Mouse (Mus musculus): ENCODE results near the gene Pcsk6.

Gene Pcsk6

DNA sequence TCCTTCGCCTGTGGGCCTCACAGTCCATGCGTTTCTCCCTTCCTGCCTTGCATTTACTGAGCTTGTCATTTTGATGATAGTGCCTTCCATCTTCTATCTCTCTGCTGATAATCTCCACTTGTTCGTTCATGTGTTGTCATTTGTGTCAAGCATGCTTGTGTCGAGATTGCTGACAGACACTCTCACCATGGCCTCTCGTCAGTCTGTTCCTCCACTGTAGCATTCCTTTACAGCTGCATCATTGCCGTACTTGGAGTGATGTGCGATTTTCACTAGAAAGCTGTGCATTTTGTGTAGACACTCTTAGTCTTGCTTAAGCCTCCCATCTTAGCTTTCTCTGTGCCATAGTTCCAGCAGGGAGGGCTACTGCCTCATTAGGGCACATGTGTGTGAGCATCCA, 79.5 kb downstream of the Pcsk6 start:
- DNase-seq (ENCODE audit: low read depth): no peak

DNA sequence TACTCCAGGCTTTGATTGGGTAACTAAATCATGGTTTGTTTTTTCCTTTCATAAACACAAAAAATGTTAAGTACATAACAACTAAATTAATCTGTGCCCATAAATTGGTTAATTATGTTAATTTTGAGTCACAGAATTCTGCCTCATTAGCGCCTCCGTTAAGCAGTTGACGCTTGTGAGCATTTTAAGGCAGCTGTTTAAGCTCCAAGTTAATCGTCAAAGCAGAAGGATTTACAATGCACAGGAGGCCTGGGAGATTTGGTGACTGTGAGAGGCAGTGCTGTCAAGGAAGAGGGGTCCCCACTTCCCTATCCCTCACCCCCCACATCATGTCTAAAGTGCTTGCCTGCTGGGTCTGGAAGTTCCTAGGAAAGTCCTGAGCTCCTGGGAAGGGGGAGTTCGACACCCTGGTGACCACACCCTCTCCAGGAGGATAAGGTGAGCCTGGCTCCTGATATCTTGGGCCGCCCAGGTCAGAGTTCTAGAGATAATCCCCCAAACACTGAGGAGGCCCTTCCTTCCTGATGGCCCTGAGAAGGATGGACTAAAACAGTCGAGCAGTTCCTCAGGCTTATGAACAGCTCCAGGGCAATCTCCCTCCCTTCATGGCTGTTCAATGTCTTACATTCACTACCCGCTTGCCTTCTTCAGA, 83.9 kb downstream of the Pcsk6 start:
- no peak for DNase-seq (ENCODE audit: low read depth)

GRCm38 (mm10) chr7:65946397-65946796, 84.9 kb downstream of the Pcsk6 start:
- no peak for DNase-seq (ENCODE audit: low read depth)

- DNase-seq (ENCODE audit: low read depth): no peak
These were observed 87.4 kb downstream of the Pcsk6 start for GRCm38 (mm10) chr7:65948891-65949290.

GRCm38 (mm10) chr7:65954583-65954982, 93.0 kb downstream of the Pcsk6 start:
- DNase-seq (ENCODE audit: low read depth): peak; percentile 3

DNA sequence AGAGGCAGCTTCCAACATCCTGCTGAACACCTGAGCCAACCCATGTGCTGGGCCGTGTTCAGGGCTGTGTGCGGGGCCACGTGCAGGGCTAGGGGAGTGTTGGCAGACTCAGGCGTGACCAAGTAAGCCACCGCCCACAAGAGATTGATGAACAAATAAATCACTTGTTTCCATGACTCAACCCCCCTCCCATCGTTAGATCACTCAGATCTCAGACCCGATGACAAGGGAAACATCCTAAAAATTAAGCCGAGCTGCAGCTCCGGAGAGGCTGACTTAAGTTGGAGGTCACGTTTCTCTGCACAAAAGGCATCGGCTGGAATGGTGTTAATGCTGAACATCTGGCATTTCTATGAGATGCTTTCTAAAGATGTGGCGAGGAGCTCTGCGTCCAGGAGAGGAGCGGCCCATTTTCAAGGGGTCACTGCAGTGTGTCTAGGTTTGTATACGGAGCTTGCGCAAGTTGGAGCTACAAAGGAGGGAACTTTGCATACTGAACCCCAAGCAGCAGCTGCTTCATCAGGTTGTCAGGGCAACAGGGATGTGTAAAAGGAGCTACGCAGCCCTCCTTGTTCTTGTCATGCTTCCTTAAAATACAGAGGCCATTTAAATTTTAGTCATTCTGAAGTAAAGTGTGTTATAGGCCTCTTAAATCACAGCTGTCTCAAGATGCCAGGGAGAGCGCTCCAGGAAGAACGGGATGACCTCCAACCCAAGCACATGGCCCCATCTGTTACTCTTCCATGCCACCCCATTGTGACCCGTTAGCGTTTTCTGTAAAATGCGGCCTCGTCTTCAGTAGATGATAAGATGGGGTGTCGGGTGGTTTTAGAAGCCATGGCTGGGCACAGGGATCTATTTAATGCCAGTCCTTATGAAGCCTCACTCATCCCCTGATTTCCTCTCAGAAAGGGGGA, 94.0 kb downstream of the Pcsk6 start:
- no peak for DNase-seq (ENCODE audit: low read depth)

DNA sequence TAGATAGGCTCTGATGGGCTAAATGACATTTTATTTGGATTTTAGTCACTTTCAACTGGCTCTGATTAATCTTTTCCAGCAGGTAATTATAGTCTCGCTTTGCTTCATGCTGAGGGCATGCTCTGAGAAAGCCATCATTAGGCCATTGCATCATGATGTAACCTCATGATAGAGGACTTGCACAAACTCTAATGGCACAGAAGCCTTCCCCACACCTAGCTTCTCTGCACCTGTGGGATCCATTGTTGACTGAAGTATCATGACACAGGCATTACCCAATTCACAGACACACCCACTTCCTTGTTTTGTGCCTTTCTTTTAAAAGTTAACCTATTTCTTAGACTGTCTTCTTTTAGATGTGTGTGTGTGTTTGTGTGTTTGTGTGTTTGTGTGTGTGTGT, 95.7 kb downstream of the Pcsk6 start:
- DNase-seq (ENCODE audit: low read depth): no peak

DNA sequence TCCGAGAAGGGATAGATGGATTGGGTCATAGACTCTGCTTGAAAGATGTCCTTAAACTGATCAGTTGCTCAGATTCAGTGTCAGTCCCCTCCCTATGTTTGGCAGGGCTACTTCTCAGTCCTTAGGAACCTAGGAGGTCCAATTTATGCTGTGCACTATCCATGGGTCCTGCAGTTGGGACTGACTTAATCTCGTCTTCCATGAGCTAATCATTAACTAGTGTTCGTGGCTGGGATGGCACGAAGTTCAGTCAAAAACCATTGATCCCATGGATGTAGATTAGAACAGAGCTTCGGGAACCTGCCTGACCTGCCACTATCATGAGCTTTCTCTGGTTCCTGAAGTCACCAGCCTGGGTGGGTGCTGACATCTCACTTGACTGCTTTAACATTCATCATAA, 96.6 kb downstream of the Pcsk6 start:
- DNase-seq (ENCODE audit: low read depth): no peak

- DNase-seq (ENCODE audit: low read depth): no peak
These were observed 97.8 kb downstream of the Pcsk6 start for GRCm38 (mm10) chr7:65959221-65959924.

DNA sequence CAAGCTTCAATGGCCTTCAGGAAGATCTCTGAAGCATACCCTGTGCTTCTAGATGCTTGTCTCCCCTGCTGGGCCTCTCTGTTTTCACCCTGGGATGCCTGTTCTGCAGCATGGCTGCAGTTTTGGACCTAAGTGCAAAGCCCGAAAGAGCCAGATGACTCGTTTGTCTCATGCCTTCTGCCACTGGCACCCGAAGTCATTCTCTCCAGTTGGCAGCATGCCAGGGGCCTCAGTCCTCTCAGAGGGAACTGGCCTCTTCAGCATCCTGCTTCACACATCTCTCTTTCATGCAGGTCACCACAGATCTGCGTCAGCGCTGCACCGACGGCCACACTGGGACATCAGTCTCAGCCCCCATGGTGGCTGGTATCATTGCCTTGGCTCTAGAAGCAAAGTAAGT, 101.1 kb downstream of the Pcsk6 start:
- no peak for DNase-seq (ENCODE audit: low read depth)

- no peak for DNase-seq (ENCODE audit: low read depth)
These were observed 102.9 kb downstream of the Pcsk6 start for GRCm38 (mm10) chr7:65964398-65964797.

GRCm38 (mm10) chr7:65971301-65971700, 109.8 kb downstream of the Pcsk6 start:
- no peak for DNase-seq (ENCODE audit: low read depth)

DNA sequence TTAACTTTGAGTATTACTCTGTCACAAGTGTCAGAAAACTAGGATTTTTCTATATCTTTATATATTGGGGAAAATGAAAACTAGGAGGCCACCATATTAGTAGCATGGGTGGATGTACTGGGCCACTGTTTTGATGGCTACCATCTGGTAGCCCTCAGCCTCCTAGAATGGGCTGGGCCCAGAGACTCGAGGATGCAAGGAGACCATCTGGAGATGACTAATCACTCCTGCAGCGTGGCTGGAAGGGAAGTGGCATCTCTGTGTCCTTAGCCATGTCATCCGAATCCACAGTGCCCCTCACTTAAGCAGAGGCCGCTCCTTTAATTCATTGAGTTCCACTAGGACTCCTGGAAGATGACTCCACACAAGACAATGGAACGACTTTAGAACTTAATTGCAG, 115.8 kb downstream of the Pcsk6 start:
- no peak for DNase-seq (ENCODE audit: low read depth)

DNA sequence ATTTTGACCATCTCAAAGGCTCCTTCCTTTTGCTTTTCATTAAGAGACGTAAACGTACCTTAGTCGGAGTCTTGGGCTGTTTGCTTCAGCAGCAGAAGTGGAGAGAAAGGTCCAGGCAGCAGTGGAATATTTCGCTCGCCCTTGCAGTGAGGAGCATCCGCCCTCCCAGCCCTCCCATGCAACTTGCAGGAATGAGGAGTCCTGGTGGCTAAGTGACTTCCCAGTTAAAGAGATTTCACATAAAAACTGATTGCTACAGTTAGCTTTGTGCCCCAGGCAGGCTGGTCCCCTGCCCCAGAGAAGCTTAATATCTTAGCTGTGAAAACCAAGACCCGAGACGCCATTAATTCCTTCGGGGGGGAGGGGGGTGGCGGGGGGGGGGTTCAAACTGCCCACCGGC, 116.4 kb downstream of the Pcsk6 start:
- no peak for DNase-seq (ENCODE audit: low read depth)

DNA sequence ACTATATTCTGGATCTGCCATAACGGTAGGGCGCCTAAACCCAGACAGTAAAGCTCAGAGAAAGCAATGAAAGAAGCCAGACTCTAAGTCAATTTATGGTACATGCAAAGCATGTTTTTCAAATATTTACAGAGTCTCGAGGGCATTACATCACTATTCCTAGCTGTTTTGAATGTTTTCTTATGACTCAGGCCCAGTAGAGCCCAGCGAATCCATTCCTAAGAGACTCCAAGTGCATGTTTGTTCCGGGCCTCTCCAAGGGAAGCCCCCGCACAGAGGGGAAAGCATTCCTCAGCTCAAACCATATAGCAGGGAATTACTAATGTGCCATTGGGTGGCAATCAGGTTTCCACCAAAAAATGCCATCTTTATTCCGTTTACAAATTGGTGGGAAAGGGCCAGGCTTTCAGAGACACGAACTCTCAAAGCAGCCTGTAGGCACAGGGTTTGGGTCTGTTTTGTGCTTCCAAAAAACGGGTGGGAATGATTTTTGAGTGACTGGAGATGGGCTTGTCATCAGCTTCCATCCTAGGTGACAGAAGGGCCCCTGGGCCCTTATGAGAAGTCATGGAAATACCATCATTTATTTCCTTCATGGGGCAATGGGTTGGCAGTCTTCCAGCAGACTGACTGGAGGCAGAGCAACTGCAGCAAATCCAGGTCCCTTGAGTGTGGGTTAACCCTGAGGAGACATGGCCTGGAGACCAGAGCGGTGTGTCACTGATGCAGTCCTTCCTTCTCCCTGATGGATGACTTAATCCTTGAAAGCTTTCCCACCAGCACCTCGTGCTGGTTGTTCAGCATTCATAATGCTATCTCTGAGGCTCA, 117.7 kb downstream of the Pcsk6 start:
- DNase-seq (ENCODE audit: low read depth): no peak

- no peak for DNase-seq (ENCODE audit: low read depth)
These were observed 118.5 kb downstream of the Pcsk6 start for GRCm38 (mm10) chr7:65980000-65980399.

DNA sequence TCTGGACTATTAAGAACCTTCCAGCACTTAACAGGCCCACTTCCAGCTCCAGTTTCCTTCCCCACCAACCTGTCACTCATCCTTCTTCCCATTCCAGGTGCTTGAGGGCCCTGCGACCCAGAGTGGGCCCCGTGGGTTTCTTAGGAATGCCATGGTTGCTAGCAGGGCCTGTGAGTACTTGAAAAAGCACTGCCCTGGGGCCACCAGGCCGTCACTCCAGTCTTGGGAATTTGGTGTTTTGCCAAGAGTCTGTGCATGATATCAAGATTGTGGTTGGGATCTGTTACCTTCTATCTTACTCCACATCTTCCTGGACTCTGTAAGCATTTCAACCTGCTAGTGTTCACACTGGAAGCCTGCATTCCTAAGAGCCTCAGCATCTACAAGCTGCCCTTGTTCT, 120.5 kb downstream of the Pcsk6 start:
- no peak for DNase-seq (ENCODE audit: low read depth)

DNA sequence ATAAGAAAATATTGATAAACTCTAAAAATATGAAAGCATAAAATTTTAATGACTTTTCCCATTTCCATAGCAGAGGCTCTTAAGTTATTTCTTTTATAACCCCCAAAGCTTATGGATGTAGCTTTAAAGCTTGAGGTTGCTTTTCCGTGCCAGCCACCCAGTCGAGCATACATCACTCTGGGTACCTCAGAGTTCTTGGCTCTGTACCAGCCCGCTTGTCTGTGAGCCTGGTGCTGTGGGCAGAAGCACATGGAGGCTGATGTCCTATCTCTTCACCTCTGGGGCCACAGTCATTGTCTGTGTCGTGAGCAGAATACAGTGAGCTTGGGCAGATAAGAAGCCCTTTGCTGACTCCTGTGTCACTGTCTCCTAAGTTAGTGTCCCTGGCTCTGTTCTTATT, 126.7 kb downstream of the Pcsk6 start:
- DNase-seq (ENCODE audit: low read depth): no peak

GRCm38 (mm10) chr7:65988709-65989108, 127.2 kb downstream of the Pcsk6 start:
- DNase-seq (ENCODE audit: low read depth): no peak

DNA sequence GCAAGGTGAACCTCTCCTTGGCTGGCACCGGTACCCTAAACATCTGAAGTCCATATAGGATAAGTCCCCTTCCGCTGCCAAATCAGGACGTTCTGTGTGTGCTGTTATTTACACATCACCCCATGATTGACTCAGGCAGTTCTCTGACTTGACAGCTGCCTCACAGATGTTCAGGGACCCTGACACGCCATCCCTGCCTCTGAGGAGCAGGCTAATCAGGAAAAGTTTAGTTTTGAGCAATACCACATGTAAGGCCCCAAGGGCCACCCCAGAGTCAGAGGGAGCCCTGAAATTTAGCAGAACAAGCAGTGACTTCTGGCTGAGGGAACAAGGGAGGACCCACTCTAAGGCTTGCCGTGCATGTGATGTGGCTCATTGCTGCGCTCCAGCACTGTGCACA, 130.8 kb downstream of the Pcsk6 start:
- no peak for DNase-seq (ENCODE audit: low read depth)

GRCm38 (mm10) chr7:65993410-65993809, 131.9 kb downstream of the Pcsk6 start:
- DNase-seq (ENCODE audit: low read depth): no peak
